Mouse (Mus musculus) embryonic fibroblast, embryonic 13.5 days (primary cell): ENCODE data around the gene Sh3bp5.

ENCODE experiments used
- CTCF ChIP-seq: IDR thresholded peaks from 2 replicates; pipeline ENCODE4 v1.5.1; 2011; ENCODE audit warnings: mild to moderate bottlenecking, control low read depth, low read length, moderate library complexity, borderline replicate concordance; ENCODE audit not compliant: insufficient read depth
- POLR2A ChIP-seq: IDR thresholded peaks from 2 replicates; pipeline ENCODE4 v1.6.1; 2011; ENCODE audit warnings: low read depth, mild to moderate bottlenecking, control low read depth, low read length, moderate library complexity

GRCm38 (mm10) chr14:31410123-31410724 lies 25.7 kb downstream of the Sh3bp5 start:
- TF ChIP-seq POLR2A (no peak), CTCF (no peak)
